Mouse (Mus musculus) retina, postnatal 7 days (tissue): ENCODE results near the gene Kcnj6.
A peak's percentile ranks its signal among the peaks of the same experiment; 100 is the strongest.

Experiments
- DNase-seq: peaks from one replicate; pipeline ENCODE4 v3.0.0-alpha.2; 2012; ENCODE audit warnings: low read depth, low spot score

The Kcnj6 gene

DNA sequence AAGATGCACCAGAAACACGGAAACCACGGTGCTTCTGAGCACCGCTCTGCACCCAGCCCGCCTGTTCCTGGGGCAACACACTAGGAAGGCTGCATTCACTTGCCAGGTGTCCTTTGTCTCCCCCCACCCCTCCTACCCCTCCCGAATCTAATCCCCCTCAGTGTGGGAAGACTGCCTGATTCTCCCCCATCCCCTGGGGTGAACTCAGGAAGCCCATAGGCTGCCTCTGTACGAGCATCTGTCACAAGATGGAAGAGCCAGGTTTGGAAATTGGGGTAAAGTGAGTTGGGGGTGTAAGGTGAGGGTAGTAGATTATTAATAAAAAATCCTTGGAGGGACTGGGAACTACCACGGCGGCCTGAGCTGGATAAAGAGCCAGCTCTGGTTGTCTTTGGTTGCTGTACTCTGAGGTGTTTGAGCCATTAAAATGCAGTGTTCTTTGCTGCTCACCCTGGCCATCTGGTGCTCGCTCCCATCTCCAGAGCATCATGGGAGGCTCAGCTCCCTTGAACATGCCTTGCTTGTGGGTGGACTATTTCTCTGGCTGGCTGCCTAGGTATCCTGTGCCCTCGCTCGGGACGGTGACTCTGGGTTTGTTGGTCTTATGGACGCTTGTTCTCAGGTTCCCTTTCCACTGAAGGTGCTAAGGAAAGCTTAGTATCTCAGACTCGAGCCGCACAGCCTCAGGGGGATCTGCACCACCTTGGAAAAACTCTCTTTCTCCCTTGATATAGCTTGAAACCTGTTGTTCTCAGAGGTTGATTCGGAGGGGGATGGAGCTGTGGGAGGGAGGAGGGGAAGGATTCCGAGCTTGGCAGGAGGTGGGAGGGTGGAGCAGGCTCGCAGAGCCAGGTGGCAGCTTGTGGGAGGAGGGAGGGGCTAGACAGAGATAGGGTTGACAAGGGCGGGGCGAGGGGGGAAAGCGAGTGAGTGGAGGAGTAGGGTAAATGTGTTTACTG, 65.9 kb downstream of the Kcnj6 start:
- peak; percentile 23 for DNase-seq

DNA sequence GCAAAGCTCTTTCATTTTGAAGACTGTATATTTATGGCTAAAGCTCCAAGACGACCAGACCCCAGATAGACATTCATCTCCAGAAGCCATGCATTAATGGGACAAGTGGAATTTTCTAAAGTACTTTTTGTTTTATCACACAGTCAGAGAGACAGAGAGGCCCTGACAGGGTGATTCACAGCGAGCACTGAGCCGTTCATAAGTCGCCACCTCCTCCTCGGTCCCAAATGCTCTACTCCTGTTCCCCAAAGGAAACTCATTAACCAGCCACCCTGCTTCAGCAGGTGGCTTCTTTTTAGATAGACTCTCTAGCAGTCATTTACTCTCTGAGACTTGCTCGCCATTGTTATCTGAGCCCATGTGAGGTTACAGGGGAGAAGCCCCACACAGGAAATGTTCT, 72.1 kb downstream of the Kcnj6 start:
- DNase-seq = no peak

GRCm38 (mm10) chr16:94919177-94919576, 78.3 kb downstream of the Kcnj6 start:
- no peak for DNase-seq

DNA sequence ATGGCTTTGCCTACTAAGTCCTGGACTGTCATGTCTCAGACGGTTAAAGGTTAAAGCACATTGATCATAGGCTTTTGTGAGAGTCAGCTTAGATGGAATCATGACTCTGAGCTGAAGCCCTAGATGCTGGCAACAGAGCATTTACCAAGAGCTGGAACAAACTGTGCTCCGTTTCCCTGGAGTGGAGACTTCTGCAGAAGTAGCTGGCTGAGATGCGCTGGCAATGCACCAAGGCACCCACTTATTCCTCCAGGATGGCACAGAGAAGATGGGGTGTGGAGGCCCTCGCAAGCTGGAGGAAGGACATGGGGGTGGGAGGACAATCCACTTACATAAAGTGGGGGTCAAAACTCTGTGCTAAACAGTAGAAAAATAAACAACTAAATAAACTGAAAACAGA, 91.5 kb downstream of the Kcnj6 start:
- no peak for DNase-seq

DNA sequence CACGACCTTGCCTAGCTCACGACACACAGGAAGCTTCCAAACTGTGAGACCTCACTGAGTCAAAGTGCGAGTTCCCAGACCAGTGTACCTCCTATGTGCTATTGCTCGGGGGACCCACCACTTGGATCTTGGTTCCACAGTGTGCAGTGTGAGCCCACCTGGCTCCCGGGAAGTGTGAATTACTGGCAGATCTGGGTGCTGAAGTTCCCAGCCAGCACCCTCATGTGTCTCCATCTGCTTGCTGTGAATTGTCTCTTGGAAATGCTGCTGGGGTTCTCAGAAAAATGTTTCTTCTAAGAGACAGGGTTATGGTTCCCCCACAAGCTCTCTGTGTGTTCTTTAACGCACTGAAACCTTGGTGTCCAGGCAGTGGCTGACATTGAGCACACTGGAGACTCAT, 98.7 kb downstream of the Kcnj6 start:
- no peak for DNase-seq

GRCm38 (mm10) chr16:94892162-94892650, 105.3 kb downstream of the Kcnj6 start:
- no peak for DNase-seq

- DNase-seq = no peak
These were observed 106.9 kb downstream of the Kcnj6 start for GRCm38 (mm10) chr16:94890581-94890980.

DNA sequence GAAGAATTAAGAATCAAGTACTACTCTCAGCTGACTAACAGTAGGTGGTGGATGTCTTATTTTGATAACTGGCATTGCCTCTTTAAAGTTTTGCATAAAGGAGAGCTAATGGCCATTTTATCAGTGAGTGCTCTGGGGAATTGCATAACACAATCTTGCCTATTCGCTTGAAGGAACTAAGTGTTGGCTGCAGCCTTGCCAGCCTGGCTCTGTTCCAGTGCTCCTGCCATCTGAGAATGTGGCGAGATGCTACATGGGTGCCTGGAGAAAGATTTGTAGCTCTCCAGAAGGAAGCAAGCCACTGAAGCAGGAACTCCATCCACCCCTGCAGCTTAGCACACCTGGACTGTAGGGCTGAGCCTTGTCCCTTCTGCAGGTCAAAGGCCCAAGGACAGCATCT, 107.4 kb downstream of the Kcnj6 start:
- DNase-seq = no peak

DNA sequence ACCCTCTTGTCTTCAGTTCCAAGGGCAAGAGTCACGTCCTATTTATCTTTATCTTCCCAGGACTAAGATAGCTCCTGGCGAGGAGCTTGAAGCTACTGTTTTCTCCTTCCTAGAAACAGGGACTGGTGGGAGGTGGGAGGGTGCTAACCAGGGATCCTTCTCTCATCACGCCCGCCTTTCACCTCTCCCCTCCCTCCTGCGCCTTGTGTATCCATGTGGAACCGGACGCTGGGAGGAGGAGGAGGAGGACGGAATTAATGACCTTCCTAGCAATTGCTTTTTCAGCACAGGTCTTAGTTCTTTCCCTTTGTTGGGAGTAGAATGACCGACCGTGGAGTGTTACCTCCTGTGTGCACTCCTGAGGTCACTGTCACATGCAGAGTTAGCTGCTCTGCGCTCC, 108.9 kb downstream of the Kcnj6 start:
- no peak for DNase-seq

DNA sequence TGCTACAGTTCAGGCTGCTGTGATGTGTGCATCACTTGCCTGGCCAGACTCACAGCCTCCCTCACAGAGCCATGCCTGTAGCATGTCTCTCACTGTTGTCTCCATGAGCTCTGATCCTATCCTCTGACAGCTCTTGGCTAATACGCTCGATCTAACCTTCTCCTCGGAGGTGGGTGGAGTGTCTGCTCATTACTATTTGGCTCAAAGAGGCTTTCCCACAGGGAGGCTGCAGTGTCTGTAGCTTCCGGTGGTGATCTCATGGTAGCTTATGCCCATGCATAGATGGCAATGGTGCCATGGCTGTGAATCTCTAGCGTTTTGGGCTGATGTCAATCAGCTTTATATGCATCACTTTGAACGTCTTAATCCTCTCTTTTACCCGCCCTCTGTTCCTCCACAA, 111.1 kb downstream of the Kcnj6 start:
- DNase-seq = no peak

- no peak for DNase-seq
These were observed 112.4 kb downstream of the Kcnj6 start for GRCm38 (mm10) chr16:94885062-94885461.

- no peak for DNase-seq
These were observed 113.6 kb downstream of the Kcnj6 start for GRCm38 (mm10) chr16:94883909-94884308.

- DNase-seq = no peak
These were observed 114.3 kb downstream of the Kcnj6 start for GRCm38 (mm10) chr16:94883196-94883595.

GRCm38 (mm10) chr16:94882111-94882510, 115.4 kb downstream of the Kcnj6 start:
- DNase-seq = no peak

DNA sequence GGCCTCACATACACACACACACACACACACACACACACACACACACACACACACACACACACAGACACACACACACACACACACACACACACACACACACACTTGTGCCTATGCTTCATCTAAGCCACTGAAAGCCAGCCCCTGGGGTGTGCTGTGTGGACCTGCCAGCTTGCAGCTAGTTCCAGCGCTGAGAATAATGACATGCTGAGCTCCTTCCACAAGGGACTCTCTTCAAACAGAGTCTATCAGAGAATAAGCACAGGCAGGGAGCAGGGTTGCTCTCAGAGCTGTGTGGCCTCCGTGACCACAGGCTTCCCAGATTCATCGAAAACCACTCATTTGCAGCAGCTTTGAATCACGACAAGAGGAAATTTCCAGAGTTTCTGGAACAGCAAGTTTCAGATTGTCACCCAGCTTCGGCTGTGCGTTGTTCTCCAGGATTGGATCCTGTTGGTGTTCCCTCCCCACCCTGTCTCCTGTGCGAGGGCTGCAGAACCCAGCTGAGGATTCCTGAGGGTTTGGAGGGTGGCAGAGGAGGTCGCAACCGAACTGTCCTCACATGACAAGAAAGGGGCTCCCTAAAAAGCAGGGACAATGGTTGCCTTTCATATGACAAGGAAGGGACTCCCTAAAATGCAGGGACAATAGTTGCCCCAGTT, 124.8 kb downstream of the Kcnj6 start:
- DNase-seq = no peak

GRCm38 (mm10) chr16:94868354-94868753, 129.1 kb downstream of the Kcnj6 start:
- no peak for DNase-seq

- no peak for DNase-seq
These were observed 131.1 kb downstream of the Kcnj6 start for GRCm38 (mm10) chr16:94866300-94866956.

GRCm38 (mm10) chr16:94865796-94866195, 131.7 kb downstream of the Kcnj6 start:
- DNase-seq = no peak

DNA sequence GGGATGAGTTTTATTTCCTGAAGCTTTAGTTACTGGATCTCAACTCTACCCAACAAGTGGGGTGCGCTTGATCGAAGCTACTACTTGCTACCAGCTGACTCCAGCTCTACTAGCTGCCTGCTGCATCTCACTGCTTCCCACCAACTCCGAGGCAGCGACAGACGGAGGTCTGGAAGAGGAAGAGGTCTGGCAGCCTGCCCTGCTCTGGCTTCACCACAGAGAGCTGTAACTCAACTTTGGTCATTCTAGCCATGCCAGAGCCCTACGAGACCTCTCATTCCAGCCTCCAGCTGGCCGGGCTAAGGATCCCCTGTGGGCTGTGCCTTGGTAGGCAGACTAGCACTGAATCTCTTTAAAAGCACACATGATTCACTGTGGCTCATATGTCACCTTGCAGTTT, 132.4 kb downstream of the Kcnj6 start:
- no peak for DNase-seq

DNA sequence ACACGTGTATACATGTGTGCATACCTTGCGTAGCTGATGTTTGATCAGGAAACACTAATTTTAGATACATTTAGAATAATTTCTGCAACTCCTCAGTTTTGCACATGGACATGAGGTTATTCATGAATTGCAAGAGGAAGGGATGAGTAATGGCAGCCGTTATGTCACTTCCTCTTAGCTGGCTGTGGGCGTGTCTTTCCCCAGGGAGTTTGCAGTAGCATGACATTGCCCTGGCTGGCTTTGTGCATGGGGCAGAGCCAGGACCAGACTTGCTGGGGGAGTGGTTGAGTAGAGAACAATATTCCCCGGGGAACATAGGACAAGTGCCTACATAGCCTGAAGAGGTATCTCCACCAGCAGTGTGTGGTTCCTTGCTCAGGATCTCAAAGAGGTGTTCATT, 134.0 kb downstream of the Kcnj6 start:
- no peak for DNase-seq

GRCm38 (mm10) chr16:94855990-94856389, 141.5 kb downstream of the Kcnj6 start:
- no peak for DNase-seq
